Mouse (Mus musculus) neutrophil, adult 5-6 weeks (primary cell): ENCODE results near the gene Mfsd12. TPM values are rescaled to one million over a fixed set of nuclear protein-coding genes. Genes with fewer than 3 reads are reported as not detected.
A peak's percentile ranks its signal among the peaks of the same experiment; 100 is the strongest.

ENCODE experiments used
- ATAC-seq: fragments of 151-379, 151-347 bp; 2 replicates; pipeline ENCODE4 v1.8.0; 2017; ENCODE audit warnings: mild to moderate bottlenecking, moderate TSS enrichment; ENCODE audit not compliant: insufficient number of reproducible peaks, poor library complexity, low FRiP score, severe bottlenecking; ENCODE audit errors: extremely low read depth
- total RNA-seq: library from RNA; stranded (forward); fragments of 200-1000 nt; gene quantifications from 2 replicates; pipeline ENCODE4 v1.2.3, GENCODE M21; 2017

Gene Mfsd12
- total RNA-seq, 1 experiment from 2014 or later: 2.6 TPM

GRCm38 (mm10) chr10:81326858-81327257, 30.4 kb upstream of the Mfsd12 start:
- no peak for ATAC-seq

- ATAC-seq: 0 out of 2 replicates have a peak, but pooled peaks have one; percentile 0
Measured at GRCm38 (mm10) chr10:81327959-81328358, 29.3 kb upstream of the Mfsd12 start.

- ATAC-seq: peak; percentile 31
Measured at GRCm38 (mm10) chr10:81328386-81328785, 28.9 kb upstream of the Mfsd12 start, which contains the start of gene Tbxa2r. TSS of gene Tbxa2r (plus strand) at chr10:81328731.

GRCm38 (mm10) chr10:81329194-81329975, 27.9 kb upstream of the Mfsd12 start:
- ATAC-seq: peak; percentile 47

DNA sequence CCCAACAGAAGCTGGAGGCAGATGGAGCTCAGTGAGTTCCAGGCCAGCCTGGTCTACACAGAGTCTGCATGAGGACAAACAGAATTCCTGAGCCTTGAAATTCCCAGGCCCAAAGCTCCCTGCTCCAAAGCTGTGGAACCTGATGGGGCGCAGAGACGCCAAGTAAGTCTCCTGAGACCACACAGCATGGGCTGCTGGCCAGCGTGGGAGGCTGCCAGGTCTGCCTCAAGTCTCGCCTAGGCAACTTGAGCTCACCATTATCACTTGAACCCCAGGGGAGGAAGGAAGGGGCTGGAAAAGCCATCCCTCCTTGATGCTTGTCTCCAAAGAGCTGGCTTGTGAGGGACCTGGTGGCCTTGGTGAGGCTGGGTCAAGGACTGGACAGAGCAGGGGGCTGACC, 27.3 kb upstream of the Mfsd12 start:
- ATAC-seq: no peak

- ATAC-seq: no peak
Measured at GRCm38 (mm10) chr10:81332277-81332676, 25.0 kb upstream of the Mfsd12 start.

- no peak for ATAC-seq
Measured at GRCm38 (mm10) chr10:81334324-81334723, 23.0 kb upstream of the Mfsd12 start.

GRCm38 (mm10) chr10:81335393-81336340, 21.6 kb upstream of the Mfsd12 start:
- ATAC-seq: no peak

GRCm38 (mm10) chr10:81336558-81336957, 20.7 kb upstream of the Mfsd12 start:
- no peak for ATAC-seq

GRCm38 (mm10) chr10:81340551-81341332, 16.5 kb upstream of the Mfsd12 start:
- no peak for ATAC-seq

- peak; percentile 47 for ATAC-seq
Measured at GRCm38 (mm10) chr10:81341333-81341949, 15.8 kb upstream of the Mfsd12 start.

DNA sequence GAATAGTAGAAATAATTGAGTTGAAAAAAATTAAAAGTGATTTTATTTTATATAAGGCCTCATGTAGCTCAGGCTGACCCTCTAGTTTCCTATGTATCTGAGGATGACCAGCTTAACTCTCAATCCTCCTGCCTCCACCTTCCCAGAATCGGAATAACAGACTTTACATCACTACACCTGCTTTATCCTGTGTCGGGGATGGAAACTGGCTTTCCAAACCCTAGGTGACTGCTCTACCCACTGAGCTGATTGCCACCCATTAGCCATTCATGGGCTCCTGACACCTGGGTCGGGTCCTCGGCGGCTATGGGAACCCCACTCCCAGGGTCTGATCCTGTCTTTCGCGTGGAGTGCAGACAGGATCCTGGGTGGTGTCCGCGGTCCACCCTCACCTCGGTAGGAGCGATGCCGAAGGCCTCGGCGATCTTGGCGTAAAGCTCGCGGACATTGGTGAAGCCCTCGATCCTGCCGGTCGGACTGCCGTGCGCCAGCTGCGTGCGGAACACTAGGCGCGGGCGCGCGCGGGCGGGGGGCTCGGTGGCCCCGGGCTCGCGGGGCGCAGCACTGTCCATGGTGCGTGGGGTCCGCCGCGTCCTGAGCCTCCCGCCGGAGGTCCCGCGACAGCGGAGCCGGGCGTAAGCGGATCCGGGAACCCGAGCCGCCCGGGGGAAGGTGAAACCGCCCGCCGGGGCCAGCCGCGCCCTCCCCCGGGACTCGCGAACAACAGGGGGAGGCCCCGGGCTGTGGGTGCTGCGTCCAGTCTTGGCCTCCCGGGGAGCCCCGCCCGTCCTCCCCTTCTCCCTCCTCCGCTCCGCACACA, 14.4 kb upstream of the Mfsd12 start, which contains the start of gene Gipc3:
Gene Gipc3 (minus strand): TSS at position 581 of the 820 bp plus-strand sequence.
- ATAC-seq: no peak

DNA sequence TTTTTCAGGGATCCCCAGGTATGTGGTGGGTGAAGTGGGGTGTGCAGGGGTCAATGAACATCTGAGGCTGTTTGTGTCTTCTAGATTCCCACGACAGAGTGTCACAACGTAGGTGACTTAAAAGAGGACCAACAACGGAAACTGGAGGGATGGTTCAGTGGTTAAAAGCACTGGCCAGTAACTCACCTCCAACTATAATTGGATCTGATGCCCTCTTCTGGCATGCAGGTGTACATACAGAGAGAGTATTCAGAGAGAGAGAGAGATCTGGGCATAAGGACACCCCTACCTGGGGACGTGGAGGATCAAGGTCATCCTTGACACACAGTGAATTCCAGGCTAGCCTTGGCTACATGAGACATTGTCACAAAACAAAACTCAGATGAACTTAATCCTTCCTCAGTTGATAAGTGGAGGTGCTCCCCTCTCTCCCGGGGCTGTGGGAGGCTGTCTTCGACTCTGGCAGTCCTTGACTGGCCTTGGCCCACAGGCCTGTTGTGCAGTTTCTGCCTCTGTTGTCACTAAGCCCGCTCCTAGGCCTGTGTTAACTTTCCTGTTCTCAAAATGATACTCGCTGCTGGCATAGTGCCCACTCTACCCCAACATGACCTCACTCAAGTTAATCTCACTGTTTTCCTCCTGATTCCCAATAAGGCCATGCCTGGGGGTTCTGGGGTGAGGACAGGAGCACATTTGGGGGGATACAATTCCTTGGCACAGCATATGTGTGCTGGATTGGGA, 12.7 kb upstream of the Mfsd12 start:
- ATAC-seq: peak; percentile 37

- no peak for ATAC-seq
Measured at GRCm38 (mm10) chr10:81345162-81345534, 12.1 kb upstream of the Mfsd12 start.

DNA sequence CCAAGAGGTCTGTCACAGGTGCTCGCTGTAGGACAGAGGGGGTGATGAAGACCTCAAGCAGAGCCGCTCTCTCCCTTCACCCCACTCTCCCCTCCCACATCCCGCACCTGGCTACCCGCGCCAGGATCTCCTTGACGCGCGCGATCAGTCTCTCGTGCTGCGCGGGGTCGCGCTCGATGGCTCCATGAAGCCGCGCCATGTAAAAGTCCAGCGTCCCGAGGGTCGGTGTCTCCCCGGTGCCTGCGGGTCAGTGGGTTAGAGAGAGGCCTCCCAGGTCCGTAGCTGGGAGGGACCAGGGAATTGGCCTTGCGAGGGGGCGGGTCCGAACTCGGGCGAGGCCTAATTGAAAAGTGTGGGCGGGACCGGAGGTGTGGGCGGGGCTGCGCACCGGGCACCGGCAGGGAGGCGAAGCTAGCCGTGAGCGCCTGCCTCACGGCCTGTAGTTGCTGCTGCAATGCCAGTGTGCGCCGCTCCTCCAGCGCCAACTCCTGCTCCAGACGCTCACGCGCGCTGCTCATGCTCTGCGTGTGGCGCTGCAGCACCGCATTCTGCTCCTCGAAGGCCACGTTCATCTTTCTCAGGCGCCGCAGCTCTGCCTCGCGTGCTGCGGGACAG, 10.7 kb upstream of the Mfsd12 start:
- no peak for ATAC-seq

DNA sequence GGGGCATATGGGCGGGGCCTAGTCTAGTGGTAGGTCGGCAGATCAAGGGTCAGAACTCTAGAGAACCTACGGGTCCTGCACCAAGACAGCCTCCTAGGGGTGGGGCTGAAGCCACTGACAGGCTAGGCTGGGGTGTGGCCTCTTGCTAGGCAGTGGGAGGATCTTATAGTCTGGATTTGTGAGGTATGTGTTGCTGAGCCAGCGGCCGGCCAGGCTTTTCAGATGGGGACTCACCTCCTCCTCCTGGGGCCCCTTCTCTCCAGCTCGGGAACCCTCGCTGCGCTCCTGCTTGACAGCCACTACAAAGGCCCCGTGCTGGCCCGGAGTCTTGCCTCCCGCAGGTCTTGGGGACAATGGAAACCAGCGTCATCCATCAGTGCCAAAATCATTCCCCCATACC, 8.1 kb upstream of the Mfsd12 start:
- ATAC-seq: no peak

- ATAC-seq: no peak
Measured at GRCm38 (mm10) chr10:81349961-81350350, 7.3 kb upstream of the Mfsd12 start.
